Mouse (Mus musculus) midbrain, embryonic 11.5 days (tissue): ENCODE measurements around the gene Dnajb2. TPM values are rescaled to one million over a fixed set of nuclear protein-coding genes. Genes with fewer than 3 reads are reported as not detected.

Experiments used
- ATAC-seq: fragments of 200-750 bp; cut with Nextera tagmentation; 2 replicates; pipeline ENCODE4 v1.8.0; 2017; ENCODE audit warnings: moderate TSS enrichment, moderate library complexity; ENCODE audit not compliant: low FRiP score
- DNase-seq: peaks from one replicate; pipeline ENCODE4 v3.0.0; 2015; ENCODE audit warnings: low spot score; ENCODE audit errors: missing footprints
- H3K27ac ChIP-seq: fragments of 300-500 bp; sonication (generic); 2 replicates; pipeline ENCODE4 v1.5.1; 2014; ENCODE audit warnings: low read depth, low read length
- H3K27me3 ChIP-seq: fragments of 300-500 bp; sonication (generic); 2 replicates; pipeline ENCODE4 v1.6.1; 2014; ENCODE audit warnings: mild to moderate bottlenecking, low read length, moderate library complexity, mixed read lengths; ENCODE audit not compliant: control insufficient read depth, insufficient read depth
- H3K36me3 ChIP-seq: fragments of 300-500 bp; sonication (generic); 2 replicates; pipeline ENCODE4 v1.6.1; 2014; ENCODE audit warnings: mild to moderate bottlenecking, low read length, moderate library complexity, mixed read lengths; ENCODE audit not compliant: control insufficient read depth, insufficient read depth
- H3K4me1 ChIP-seq: fragments of 300-500 bp; sonication (generic); 2 replicates; pipeline ENCODE4 v1.6.1; 2014; ENCODE audit warnings: low read length; ENCODE audit not compliant: control insufficient read depth, insufficient read depth
- H3K4me2 ChIP-seq: fragments of 300-500 bp; sonication (generic); 2 replicates; pipeline ENCODE4 v1.6.1; 2014; ENCODE audit warnings: mild to moderate bottlenecking, moderate library complexity
- H3K4me3 ChIP-seq: fragments of 300-500 bp; sonication (generic); 2 replicates; pipeline ENCODE4 v1.5.1; 2014; ENCODE audit warnings: low read depth, low read length
- H3K9ac ChIP-seq: fragments of 300-500 bp; sonication (generic); 2 replicates; pipeline ENCODE4 v1.6.1; 2014; ENCODE audit warnings: low read length
- H3K9me3 ChIP-seq: fragments of 300-500 bp; sonication (generic); 2 replicates; pipeline ENCODE4 v1.6.1; 2016; ENCODE audit warnings: low read length; ENCODE audit not compliant: control insufficient read depth
- WGBS: fragments of 180-500 bp; shearing (Covaris S2); extraction: QIAGEN DNeasy Blood & Tissue Kit; methylation state at CpG from one replicate; pipeline ENCODE4 v1.1.7; 2014; 5-methylcytosine and 5-hydroxymethylcytosine counted together
- polyA plus RNA-seq: library from polyadenylated mRNA; unstranded; fragments of >200 nt; fragmentation: Nextera tagmentation; extraction: Ambion mirVana; gene quantifications from 2 replicates; pipeline ENCODE4 v1.2.1, GENCODE M21; 2014

The Dnajb2 gene
- 15.9 and 18.1 TPM in 2 replicates for polyA plus RNA-seq

DNA sequence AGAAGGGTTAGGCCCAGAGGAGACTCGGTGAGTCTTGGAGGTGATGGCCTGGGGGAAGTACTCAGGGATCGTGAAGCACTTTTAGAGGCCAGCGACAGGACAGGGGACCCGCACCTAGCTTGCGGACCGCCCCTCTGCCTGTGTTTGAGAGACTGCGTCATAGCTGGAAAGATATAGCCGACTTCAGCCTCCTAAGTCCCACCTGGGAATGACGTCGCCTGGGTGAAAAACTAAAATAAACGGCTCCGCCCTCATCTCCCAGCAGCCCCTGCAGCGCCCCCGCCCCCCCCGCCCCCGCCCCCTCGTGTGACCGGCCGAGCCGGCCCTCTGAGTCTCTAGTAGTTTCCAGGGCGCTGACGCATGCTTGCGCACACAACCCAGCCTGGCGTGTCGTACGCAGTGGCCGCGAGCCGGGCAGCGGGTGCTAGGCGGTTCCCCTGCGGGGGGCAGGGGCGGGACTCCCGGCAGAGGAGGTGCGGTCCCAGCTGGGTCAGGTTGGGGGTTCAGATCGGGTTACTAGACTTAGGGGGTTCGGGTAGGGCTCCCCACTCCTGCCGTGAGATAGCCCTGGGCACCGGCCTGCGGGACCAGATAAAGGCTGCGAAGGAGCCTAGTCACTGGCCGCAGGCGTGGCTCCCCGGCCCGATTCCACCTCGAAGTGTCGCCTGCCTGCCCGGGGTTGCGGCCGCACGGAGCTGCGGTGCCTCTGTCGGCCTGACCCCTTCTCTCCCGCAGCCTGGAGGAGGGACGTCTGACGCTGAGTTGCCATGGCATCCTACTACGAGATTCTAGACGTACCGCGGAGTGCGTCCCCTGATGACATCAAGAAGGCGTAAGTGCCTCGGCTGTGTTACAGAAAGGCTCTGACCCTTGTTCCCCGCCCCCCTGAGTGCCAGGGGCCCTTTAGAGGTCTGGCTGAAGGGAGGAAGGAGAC lies at the start of gene Dnajb2:
Gene Dnajb2 (plus strand): TSS at position 290 of the 934 bp plus-strand sequence.
- H3K4me2 ChIP-seq = peak within 1 kb of the TSS; percentile 94
- H3K9ac ChIP-seq = peak within 1 kb of the TSS; percentile 76
- WGBS = under 1% methylated on average over 61 of the region's 64 CpGs
- peak within 1 kb of the TSS; percentile 59 for H3K4me3 ChIP-seq
- ATAC-seq (peak; percentile 90), DNase-seq (peak; percentile 96)
- no peaks in the 10 kb centered on the region for H3K36me3 ChIP-seq
- H3K27ac ChIP-seq = peak within 1 kb of the TSS; percentile 52; the same call in 1 of the 2 replicates
- no peaks in the 10 kb centered on the region; the same call in 1 of the 2 replicates for H3K27me3 ChIP-seq
- peaks cover 9% of the 10 kb centered on the region for H3K4me1 ChIP-seq
- H3K9me3 ChIP-seq = no peaks in the 10 kb centered on the region

DNA sequence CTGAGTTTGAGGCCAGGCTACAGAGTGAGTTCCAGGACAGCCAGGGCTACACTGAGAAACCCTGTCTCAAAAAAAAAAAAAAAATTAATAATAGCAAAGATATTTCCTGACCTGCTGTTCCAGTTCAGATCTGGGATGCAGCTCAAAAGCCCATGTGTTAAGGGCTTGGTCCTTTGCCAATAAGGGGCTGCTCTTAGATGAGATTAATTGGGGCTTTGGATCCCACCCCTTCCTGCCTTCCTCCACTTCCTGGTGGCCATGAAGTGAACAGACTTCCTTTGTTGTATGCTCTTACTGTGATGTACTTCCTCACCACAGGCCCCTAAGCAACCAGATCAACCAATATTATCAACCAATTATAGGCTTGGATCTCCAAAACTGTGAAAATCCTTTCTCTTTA lies 49.1 kb upstream of the Dnajb2 start:
- no peak overlapping the region for H3K4me2 ChIP-seq
- H3K9ac ChIP-seq = no peak overlapping the region
- no peak overlapping the region for H3K4me3 ChIP-seq
- no peaks in the 10 kb centered on the region for H3K27me3 ChIP-seq
- H3K4me1 ChIP-seq = peaks cover 8% of the 10 kb centered on the region; the same call in 1 of the 2 replicates
- H3K36me3 ChIP-seq = peaks cover 9% of the 10 kb centered on the region
- no peak for DNase-seq
- no peaks in the 10 kb centered on the region for H3K9me3 ChIP-seq
- ATAC-seq = no peak
- H3K27ac ChIP-seq = no peak overlapping the region

DNA sequence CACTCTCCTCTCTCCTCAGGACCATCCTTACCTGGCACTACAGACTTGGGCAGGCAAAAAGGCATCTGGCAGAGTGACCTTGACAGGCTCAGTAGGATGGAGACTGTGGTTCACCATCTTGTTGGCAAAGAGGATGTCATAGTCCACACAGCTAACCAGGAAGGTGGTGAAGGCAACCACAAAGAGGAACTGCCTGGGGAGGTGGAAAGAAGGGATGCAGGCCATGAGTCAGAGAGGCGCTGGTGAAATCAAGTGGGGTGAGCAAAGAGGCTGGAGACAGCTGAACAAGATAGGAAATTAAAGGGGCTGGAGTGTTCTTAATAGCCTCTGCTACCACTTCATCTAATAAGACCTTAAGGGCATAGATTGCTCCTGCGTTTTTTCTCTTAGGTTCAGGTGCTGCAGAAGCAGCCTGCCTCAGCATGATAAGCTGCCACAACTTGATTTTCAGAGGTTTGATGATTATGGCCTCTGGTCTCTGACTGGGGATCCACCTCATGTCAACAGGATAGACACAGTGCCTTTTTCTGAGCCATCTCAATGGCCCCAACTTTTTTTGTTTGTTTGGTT lies 48.2 kb upstream of the Dnajb2 start:
- DNase-seq (no peak), ATAC-seq (no peak)
- H3K27me3 ChIP-seq = no peaks in the 10 kb centered on the region
- 93% methylated on average over 2 of the region's 2 CpGs for WGBS
- H3K9ac ChIP-seq = no peak overlapping the region
- H3K36me3 ChIP-seq = peaks cover 4% of the 10 kb centered on the region
- no peak overlapping the region for H3K4me3 ChIP-seq
- no peaks in the 10 kb centered on the region for H3K9me3 ChIP-seq
- H3K4me1 ChIP-seq = peaks cover 12% of the 10 kb centered on the region; the same call in 1 of the 2 replicates
- H3K4me2 ChIP-seq = no peak overlapping the region
- H3K27ac ChIP-seq = no peak overlapping the region

GRCm38 (mm10) chr1:75190577-75190976 lies 45.6 kb upstream of the Dnajb2 start:
- no peak overlapping the region for H3K27ac ChIP-seq
- no peaks in the 10 kb centered on the region for H3K9me3 ChIP-seq
- H3K4me3 ChIP-seq = no peak overlapping the region
- peak overlapping the region; percentile 80 for H3K4me2 ChIP-seq
- DNase-seq (no peak), ATAC-seq (no peak)
- no peaks in the 10 kb centered on the region; the same call in none of the 2 replicates for H3K36me3 ChIP-seq
- 66% methylated on average over 2 of the region's 2 CpGs for WGBS
- no peak overlapping the region; the same call in 1 of the 2 replicates for H3K9ac ChIP-seq
- H3K27me3 ChIP-seq = no peaks in the 10 kb centered on the region
- H3K4me1 ChIP-seq = peaks cover 15% of the 10 kb centered on the region; the same call in 1 of the 2 replicates

DNA sequence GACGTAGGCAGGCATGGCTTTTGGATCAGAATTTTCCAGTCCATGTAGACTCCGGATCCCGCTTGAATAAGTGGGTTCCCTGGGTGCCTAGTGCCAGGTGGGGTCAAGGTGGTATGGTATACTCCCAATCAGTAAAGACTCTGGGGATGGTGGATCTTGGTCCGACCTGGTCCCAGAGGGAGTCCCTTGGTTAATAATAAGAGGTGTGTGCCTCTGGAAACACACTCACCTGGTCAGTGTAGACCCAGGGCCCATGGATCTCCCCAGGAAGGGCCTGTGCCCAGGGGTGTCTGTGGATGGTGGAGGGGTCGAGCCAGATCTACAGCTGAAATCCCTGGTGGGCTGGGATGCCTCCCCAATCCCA lies 45.0 kb upstream of the Dnajb2 start:
- Histone ChIP-seq H3K4me2 (peak overlapping the region; percentile 80), H3K27me3 (no peaks in the 10 kb centered on the region), H3K9ac (peak overlapping the region; percentile 86), H3K36me3 (peaks cover 1% of the 10 kb centered on the region), H3K27ac (peak overlapping the region; percentile 75), H3K4me1 (peaks cover 15% of the 10 kb centered on the region; the same call in 1 of the 2 replicates), H3K9me3 (no peaks in the 10 kb centered on the region), H3K4me3 (peak overlapping the region; percentile 61)
- WGBS = 48% methylated on average over 5 of the region's 5 CpGs
- DNase-seq = no peak
- ATAC-seq = no peak

DNA sequence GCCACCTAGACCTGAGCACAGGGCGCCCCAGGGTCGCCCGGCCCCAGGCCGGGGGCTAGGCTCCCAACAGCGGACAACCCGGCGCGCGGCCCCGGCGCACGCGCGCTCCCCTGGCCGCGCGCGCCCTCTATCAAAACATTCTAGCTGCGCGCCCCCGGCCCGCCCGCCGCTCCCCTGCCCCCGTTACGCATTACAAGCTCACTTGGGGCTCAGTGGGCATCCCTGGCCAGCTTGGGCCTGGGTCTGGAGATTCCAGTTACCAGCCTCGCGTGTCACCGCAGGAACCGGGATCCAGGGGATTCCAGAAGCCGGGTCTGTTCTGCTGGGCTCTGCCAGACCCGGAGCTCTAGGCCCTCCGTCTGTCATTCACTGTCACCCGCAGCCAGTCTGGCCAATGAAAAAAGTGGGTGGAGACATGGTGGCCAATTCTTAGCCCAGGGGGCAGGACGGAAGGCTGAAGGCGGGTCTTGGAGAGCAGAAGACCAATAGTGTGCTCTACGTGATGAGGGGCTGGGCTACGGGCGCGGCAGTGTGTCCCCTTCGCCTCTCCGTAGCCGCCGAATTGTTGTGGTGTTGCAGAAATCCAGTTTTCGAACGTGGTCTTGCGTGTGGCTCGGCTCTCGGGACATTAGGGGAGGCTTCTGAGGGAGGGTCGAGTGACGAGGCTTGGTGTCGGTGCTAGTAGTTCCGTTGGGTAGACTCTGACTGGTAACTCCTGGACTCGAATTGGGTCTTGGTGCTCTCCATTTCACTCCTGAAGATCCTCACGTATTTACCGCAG lies 44.4 kb upstream of the Dnajb2 start, which contains the start of the genes Ankzf1 and Atg9a:
Gene Ankzf1 (plus strand): TSS at position 530 of the 781 bp plus-strand sequence.
Gene Atg9a (minus strand): TSS at position 575 of the 781 bp plus-strand sequence.
- Histone ChIP-seq H3K9me3 (no peaks in the 10 kb centered on the region), H3K9ac (peak within 1 kb of the TSS; percentile 86), H3K36me3 (peaks cover 7% of the 10 kb centered on the region), H3K4me2 (peak within 1 kb of the TSS; percentile 99), H3K4me3 (peak within 1 kb of the TSS; percentile 61), H3K27me3 (no peaks in the 10 kb centered on the region), H3K27ac (peak within 1 kb of the TSS; percentile 75), H3K4me1 (peaks cover 15% of the 10 kb centered on the region; the same call in 1 of the 2 replicates)
- peak; percentile 98 for DNase-seq
- ATAC-seq = peak; percentile 100
- under 1% methylated on average over 56 of the region's 56 CpGs for WGBS

DNA sequence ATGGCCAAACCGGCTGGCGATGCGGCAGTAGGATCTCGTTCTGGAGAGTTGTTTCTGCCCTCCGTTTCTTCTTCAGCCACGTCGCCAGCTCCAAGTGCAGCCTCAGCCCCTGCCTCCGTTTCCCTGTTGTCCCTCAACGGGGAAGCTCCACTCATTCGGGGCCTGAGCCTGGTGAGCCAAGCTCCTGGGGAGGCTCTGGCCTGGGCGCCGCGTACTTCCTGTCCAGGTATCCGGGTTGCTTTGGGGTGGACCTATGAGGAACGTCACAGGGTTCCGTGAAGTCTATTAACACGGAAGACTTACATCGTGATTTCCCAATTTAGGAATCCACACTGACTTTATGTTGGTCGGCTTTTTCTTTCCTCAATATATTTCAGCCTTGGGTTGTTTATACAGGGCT lies 43.8 kb upstream of the Dnajb2 start:
- ATAC-seq (no peak), DNase-seq (peak; percentile 85)
- H3K4me2 ChIP-seq = peak overlapping the region; percentile 99
- H3K27ac ChIP-seq = peak overlapping the region; percentile 44; the same call in 1 of the 2 replicates
- H3K4me3 ChIP-seq = peak overlapping the region; percentile 61
- H3K4me1 ChIP-seq = peaks cover 15% of the 10 kb centered on the region; the same call in 1 of the 2 replicates
- peak overlapping the region; percentile 86 for H3K9ac ChIP-seq
- no peaks in the 10 kb centered on the region for H3K9me3 ChIP-seq
- H3K36me3 ChIP-seq = peaks cover 8% of the 10 kb centered on the region
- under 1% methylated on average over 19 of the region's 19 CpGs for WGBS
- no peaks in the 10 kb centered on the region for H3K27me3 ChIP-seq

- Histone ChIP-seq H3K36me3 (peaks cover 13% of the 10 kb centered on the region), H3K4me1 (no peaks in the 10 kb centered on the region), H3K27ac (no peak overlapping the region), H3K9ac (no peak overlapping the region), H3K27me3 (no peaks in the 10 kb centered on the region), H3K4me2 (no peak overlapping the region), H3K4me3 (no peak overlapping the region), H3K9me3 (no peaks in the 10 kb centered on the region)
- DNase-seq (no peak), ATAC-seq (no peak)
- WGBS = 94% methylated on average over 1 of the region's 1 CpGs
Measured at GRCm38 (mm10) chr1:75201236-75201635, 35.0 kb upstream of the Dnajb2 start.
